Mouse (Mus musculus) cortical plate, adult 2 months (tissue): ENCODE measurements around the gene Hpgds.

Source experiments
- CTCF ChIP-seq: fragments of 200-500 bp; IDR thresholded peaks from 2 replicates; pipeline ENCODE4 v1.5.1; 2011; ENCODE audit warnings: mild to moderate bottlenecking, control low read depth, low read length; ENCODE audit not compliant: insufficient read depth; ENCODE audit errors: extremely low read depth
- POLR2A ChIP-seq: fragments of 200-500 bp; IDR thresholded peaks from 2 replicates; pipeline ENCODE4 v1.6.1; 2011; ENCODE audit warnings: mild to moderate bottlenecking, low read length, control low read depth; ENCODE audit not compliant: insufficient read depth; ENCODE audit errors: extremely low read depth

DNA sequence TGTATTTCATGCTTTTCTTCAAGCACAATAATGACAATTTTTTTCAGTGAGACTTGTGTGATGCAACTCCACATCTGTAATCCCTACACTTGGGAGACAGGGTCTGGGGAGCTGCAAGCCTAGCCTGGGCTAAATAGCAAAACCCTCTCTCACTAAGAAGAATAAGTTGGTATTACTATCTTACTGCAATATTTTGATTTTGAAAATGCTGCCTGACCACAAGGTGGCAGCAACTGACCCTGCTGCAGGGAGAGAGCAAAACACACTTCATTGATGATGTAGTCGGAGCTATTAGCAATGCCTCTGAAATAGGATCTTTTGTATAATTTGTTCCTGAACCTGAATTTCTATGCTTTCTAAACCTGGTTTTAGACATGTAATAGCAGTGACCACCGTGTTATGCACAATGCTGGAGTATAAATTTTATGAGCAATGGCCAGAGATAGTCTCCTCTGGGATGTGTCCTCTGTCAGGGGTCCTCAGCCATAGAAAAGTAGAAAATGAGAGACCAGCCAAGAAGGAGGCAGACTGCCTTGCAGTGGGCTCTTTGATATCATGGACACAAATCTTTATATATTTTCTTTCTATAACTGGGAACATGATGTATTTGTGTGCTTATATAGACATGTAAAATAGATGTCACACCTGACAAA is 18.5 kb downstream of the Hpgds start:
- peak; percentile 89 for TF ChIP-seq CTCF
- TF ChIP-seq POLR2A, result no peak
